Mouse (Mus musculus) neural tube, embryonic 13.5 days (tissue): ENCODE measurements at regions not wholly inside any gene's neighbourhood (a gene's known extent, or its start where the extent isn't known, plus 50 kb on each side); places are given as distances from the start of the nearest gene placed in this dataset.

ENCODE experiments used
- ATAC-seq: fragments of 200-750 bp; cut with Nextera tagmentation; 2 replicates; pipeline ENCODE4 v1.8.0; 2017; ENCODE audit warnings: low read depth, mild to moderate bottlenecking, moderate TSS enrichment, moderate library complexity
- H3K27ac ChIP-seq: fragments of 300-500 bp; sonication (generic); replicated peaks from 2 replicates; pipeline ENCODE4 v1.5.1; 2015; ENCODE audit warnings: moderate library complexity, mild to moderate bottlenecking, inconsistent platforms
- H3K27me3 ChIP-seq: fragments of 300-500 bp; sonication (generic); 2 replicates; pipeline ENCODE4 v1.6.1; 2015; ENCODE audit warnings: mild to moderate bottlenecking, inconsistent platforms
- H3K36me3 ChIP-seq: fragments of 300-500 bp; sonication (generic); 2 replicates; pipeline ENCODE4 v1.6.1; 2015; ENCODE audit warnings: mild to moderate bottlenecking, inconsistent platforms
- H3K4me1 ChIP-seq: fragments of 300-500 bp; sonication (generic); replicated peaks from 2 replicates; pipeline ENCODE4 v1.6.1; 2015; ENCODE audit warnings: inconsistent platforms
- H3K4me2 ChIP-seq: fragments of 300-500 bp; sonication (generic); 2 replicates; pipeline ENCODE4 v1.6.1; 2015; ENCODE audit warnings: inconsistent platforms, mild to moderate bottlenecking, moderate library complexity
- H3K4me3 ChIP-seq: fragments of 300-500 bp; sonication (generic); 2 replicates; pipeline ENCODE4 v1.5.1; 2015; ENCODE audit warnings: mild to moderate bottlenecking, inconsistent platforms
- H3K9ac ChIP-seq: fragments of 300-500 bp; sonication (generic); 2 replicates; pipeline ENCODE4 v1.6.1; 2015; ENCODE audit warnings: moderate library complexity, mild to moderate bottlenecking, inconsistent platforms
- H3K9me3 ChIP-seq: fragments of 300-500 bp; sonication (generic); 2 replicates; pipeline ENCODE4 v1.6.1; 2016; ENCODE audit warnings: inconsistent platforms
- whole genome bisulfite sequencing: fragments of 180-500 bp; shearing (Covaris S2); methylation state at CpG from one replicate; pipeline ENCODE4 v1.1.7; 2015; 5-methylcytosine and 5-hydroxymethylcytosine counted together

DNA sequence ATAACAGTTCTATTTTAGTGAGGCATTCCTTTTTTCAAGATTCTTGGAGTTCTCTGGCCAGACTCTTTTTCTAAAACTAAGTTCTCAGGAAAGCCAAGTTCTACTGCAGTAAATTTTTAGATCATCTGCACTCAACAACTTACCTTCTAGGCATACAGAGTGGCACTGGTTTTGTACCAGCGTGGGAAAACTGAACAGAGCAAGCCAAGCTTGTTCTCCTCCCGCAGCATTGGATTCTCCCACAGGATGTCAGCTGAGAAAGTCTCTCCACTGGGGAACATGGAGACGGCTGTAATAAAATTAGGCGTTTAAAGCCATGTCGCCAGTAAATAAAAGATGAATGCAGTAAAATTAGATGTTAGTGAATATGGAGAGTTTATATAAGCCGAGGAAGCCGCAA, 124.8 kb upstream of the Gm4301 start:
- Histone ChIP-seq H3K4me3 (no peak overlapping the region), H3K9ac (no peak overlapping the region), H3K36me3 (no peaks in the 10 kb centered on the region), H3K4me1 (no peaks in the 10 kb centered on the region), H3K9me3 (no peaks in the 10 kb centered on the region), H3K4me2 (no peak overlapping the region), H3K27ac (no peak overlapping the region), H3K27me3 (no peaks in the 10 kb centered on the region)
- WGBS, result 58% methylated on average over 7 of the region's 7 CpGs
- no peak for ATAC-seq

DNA sequence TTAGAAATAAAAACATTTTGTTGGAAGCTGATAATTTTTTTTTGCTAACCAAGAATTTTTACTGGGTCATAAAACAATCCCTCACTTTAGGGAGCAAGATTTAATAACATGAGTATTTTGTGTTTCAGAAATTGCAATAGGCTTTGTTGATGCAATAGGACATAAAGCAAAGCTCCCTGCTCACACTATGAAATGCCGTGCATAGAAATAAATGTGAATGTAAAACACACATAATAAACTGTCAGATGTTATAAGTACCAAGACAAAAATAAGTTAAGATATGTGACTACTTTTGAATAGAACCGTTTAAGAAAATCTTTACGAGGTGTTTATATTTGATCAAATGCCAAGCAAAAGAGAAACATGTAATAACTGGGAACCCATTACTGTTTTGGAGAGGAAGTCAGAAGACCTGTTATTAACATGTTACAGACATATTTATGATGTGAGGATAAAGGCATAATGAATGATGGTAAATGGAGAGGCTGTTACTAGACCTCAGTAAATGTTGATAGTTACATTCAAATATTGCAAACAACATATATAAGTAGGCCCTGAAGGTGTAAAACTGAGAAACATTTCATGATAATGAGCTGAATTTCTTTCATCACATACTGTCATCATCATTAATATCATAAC, 110.9 kb upstream of the Gm4301 start:
- no peak overlapping the region for H3K4me3 ChIP-seq
- no peaks in the 10 kb centered on the region for H3K27me3 ChIP-seq
- no peaks in the 10 kb centered on the region for H3K9me3 ChIP-seq
- H3K9ac ChIP-seq, result no peak overlapping the region
- no peak for ATAC-seq
- H3K27ac ChIP-seq, result no peak overlapping the region
- no peaks in the 10 kb centered on the region for H3K4me1 ChIP-seq
- WGBS, result 87% methylated on average over 3 of the region's 3 CpGs
- H3K36me3 ChIP-seq, result no peaks in the 10 kb centered on the region
- no peak overlapping the region for H3K4me2 ChIP-seq

DNA sequence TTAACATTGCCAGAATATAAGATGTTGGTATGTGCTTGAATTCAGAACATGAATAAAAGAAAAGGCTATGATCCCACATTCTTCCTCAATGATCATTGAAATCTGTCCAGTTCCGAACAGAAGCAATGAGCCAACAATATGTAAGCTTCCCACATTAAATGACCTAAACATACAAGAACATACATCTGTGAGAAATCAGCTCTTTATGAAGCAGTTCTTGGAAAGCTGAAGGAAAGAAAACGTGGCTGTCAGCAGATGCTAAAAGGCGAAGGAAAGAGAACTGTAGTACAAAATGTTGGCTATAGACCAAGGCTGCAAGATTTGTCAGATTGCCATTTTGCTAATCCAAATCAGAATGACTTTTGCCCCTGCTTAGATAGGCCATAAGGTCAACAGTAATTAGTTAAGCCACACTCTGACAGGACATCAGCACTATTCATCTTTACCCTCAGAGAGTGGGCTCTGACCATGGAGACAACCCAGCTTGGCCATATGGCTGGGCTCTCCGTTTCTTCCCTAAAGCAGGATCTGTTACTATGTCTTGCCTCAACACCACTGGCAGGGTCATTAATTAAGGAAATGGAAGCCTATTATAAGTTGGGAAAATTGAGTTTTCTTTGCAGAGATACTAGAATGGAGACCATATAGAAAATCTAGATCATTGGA, 76.1 kb upstream of the Gm4301 start:
- no peak overlapping the region for H3K27ac ChIP-seq
- H3K36me3 ChIP-seq, result no peaks in the 10 kb centered on the region
- H3K4me1 ChIP-seq, result no peaks in the 10 kb centered on the region
- H3K4me2 ChIP-seq, result no peak overlapping the region
- no peaks in the 10 kb centered on the region for H3K27me3 ChIP-seq
- no peak overlapping the region for H3K4me3 ChIP-seq
- no peak for ATAC-seq
- 83% methylated on average over 4 of the region's 4 CpGs for WGBS
- no peaks in the 10 kb centered on the region for H3K9me3 ChIP-seq
- no peak overlapping the region for H3K9ac ChIP-seq

DNA sequence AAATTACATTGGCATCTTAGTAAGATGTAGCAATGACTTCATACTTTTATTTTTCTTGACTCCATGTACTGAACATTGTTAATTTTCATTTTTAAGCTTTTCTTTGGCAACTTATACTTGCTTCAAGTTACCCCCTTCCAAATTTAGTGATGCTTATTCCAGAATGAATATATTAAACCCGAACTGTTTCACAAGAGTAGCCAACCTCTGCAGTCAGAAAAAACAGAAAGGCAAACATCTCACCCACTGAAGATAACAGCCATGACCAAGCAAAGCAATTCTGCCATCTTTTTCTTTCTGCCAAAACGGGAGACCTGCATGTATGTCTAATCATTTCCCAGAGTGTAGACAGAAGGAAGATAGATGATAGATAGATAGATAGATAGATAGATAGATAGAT, 72.0 kb upstream of the Gm4301 start:
- WGBS, result 66% methylated on average over 2 of the region's 2 CpGs
- Histone ChIP-seq H3K4me3 (no peak overlapping the region), H3K27me3 (no peaks in the 10 kb centered on the region), H3K4me1 (no peaks in the 10 kb centered on the region), H3K27ac (no peak overlapping the region), H3K9ac (no peak overlapping the region), H3K4me2 (no peak overlapping the region), H3K36me3 (no peaks in the 10 kb centered on the region), H3K9me3 (no peaks in the 10 kb centered on the region)
- no peak for ATAC-seq

DNA sequence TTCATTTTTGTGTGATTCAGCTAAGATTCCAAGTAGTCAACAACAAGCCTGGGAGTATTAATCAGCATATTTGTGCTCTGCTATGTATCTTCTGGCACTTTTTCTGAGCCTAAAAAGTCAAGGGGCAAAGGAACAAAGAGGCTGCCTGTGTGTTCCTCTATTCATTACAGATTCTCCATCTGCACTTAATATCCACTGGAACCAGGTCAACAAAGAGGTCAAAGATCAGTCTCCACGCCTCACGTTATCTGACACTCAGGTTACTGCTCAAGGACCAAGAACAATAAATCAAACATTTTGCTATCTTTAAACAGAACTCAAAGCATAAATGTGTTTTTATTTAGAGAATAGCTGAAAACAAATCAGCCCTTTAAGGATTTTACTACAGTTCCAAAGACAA, 71.4 kb upstream of the Gm4301 start:
- no peak overlapping the region for H3K9ac ChIP-seq
- no peaks in the 10 kb centered on the region for H3K36me3 ChIP-seq
- no peak overlapping the region for H3K4me2 ChIP-seq
- no peaks in the 10 kb centered on the region for H3K9me3 ChIP-seq
- no peak overlapping the region for H3K27ac ChIP-seq
- no peak overlapping the region for H3K4me3 ChIP-seq
- 23% methylated on average over 2 of the region's 2 CpGs for WGBS
- no peak for ATAC-seq
- no peaks in the 10 kb centered on the region for H3K27me3 ChIP-seq
- H3K4me1 ChIP-seq, result no peaks in the 10 kb centered on the region

DNA sequence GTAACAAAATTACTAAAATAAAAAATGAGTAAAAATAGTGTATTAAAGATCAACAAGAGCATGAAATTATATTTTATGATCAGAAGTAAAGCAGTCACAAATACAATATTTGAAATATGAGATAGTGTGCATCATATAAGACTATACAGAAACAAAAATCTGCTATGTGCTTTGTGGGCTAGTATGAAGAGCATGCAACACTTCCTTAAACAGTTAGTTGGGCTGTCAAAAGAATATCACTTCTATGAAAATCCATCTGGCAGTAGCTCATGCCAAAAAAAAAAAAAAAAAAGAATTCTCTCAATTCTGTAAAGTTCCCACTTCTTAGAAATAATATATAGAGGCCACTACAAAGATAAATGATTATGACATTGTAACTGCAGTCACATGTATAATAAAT, 53.0 kb upstream of the Gm4301 start:
- Histone ChIP-seq H3K4me3 (no peak overlapping the region), H3K4me1 (no peaks in the 10 kb centered on the region), H3K9me3 (no peaks in the 10 kb centered on the region), H3K4me2 (no peak overlapping the region), H3K27ac (no peak overlapping the region), H3K9ac (no peak overlapping the region), H3K36me3 (no peaks in the 10 kb centered on the region), H3K27me3 (no peaks in the 10 kb centered on the region)
- no peak for ATAC-seq
